19 mouse cellular contexts compared by ENCODE assay signal in the genomic region with DNA sequence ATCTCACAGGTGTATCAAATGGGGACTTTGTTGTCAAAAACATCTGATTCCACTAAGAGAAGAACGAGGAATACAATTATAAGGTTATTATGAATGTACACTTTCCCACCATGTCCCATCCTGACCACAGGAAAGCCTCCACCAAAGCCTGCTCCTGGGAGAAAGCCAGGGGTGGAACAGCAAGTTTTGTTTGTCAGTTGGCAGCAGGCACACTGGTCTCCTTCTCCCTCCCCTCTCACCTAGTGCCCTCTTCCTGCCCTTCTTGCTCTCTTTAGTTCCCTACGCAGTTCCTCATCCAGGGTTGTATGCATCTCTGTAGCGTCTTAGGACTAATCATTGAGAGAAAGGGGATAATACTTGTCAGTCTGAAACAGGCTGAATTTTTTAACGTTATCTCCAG.
DNase-seq lines count a peak whose midpoint lies in the region; ATAC-seq and TF ChIP-seq lines count a peak whose summit lies in the region.
"Had no signal": no experiment of that assay in that cellular context is flagged by ENCODE, and none has a peak within 500 bp of the region (broad histone marks: within the 10 kb centered on the region; RNA-seq: fewer than 3 reads in every experiment).

No protein-coding gene starts in this region.

- no peak overlapping the region for H3K4me3 ChIP-seq in heart, embryonic 11.5 days (ENCODE audit: low read depth, low read length)
- H3K4me3 ChIP-seq in lung, postnatal 0 days (ENCODE audit: low read depth, low read length): no peak overlapping the region
- H3K4me3 ChIP-seq in hindbrain, postnatal 0 days (ENCODE audit: low read length): no peak overlapping the region
- no peak overlapping the region for H3K4me3 ChIP-seq in hindbrain, embryonic 11.5 days (ENCODE audit: low read depth, low read length)
- H3K4me3 ChIP-seq: forebrain, embryonic 12.5 days; hindbrain, embryonic 10.5 days; kidney, embryonic 15.5 days; limb, embryonic 12.5 days; liver, embryonic 15.5 days; midbrain, embryonic 15.5 days had no signal

- peak; percentile 68 to 76 for DNase-seq in heart, adult 18-20 months
- DNase-seq in urinary bladder, postnatal 14 days (ENCODE audit: low spot score): peak; percentile 47
- DNase-seq in urinary bladder, postnatal 10 days (ENCODE audit: low spot score): no peak
- DNase-seq in lung, postnatal 0 days (ENCODE audit: low spot score): peak; percentile 32
- no peak for DNase-seq in hindbrain, postnatal 0 days (ENCODE audit: low spot score)
- no peak for DNase-seq in natural killer cell, adult 2 months (ENCODE audit: low spot score in 2 of 2)
- DNase-seq in hindbrain, embryonic 11.5 days (ENCODE audit: low spot score): no peak
- DNase-seq: cerebellum, adult 11-12 months; cerebellum, postnatal 25 days; right cerebral cortex, adult 18-20 months had no signal

- WGBS in heart, embryonic 11.5 days (ENCODE audit: insufficient replicate concordance): 76% methylated on average over 4 of the region's 4 CpGs
- WGBS in lung, postnatal 0 days: 60% methylated on average over 4 of the region's 4 CpGs
- 71% methylated on average over 4 of the region's 4 CpGs for WGBS in hindbrain, postnatal 0 days
- 89% methylated on average over 4 of the region's 4 CpGs for WGBS in hindbrain, embryonic 11.5 days

- H3K4me2 ChIP-seq in heart, embryonic 11.5 days: no peak overlapping the region
- no peak overlapping the region for H3K4me2 ChIP-seq in lung, postnatal 0 days (replicated peaks; ENCODE audit: low read depth, low read length)
- H3K4me2 ChIP-seq in hindbrain, postnatal 0 days (ENCODE audit: low read depth, low read length): no peak overlapping the region
- no peak overlapping the region for H3K4me2 ChIP-seq in hindbrain, embryonic 11.5 days (replicated peaks; ENCODE audit: low read depth, low read length)
- H3K4me2 ChIP-seq: forebrain, embryonic 12.5 days; kidney, embryonic 15.5 days; limb, embryonic 12.5 days; liver, embryonic 15.5 days; midbrain, embryonic 15.5 days had no signal

- no peak for TF ChIP-seq CTCF in lung, postnatal 0 days (IDR thresholded peaks at IDR 0.05)
- TF ChIP-seq CTCF in hindbrain, postnatal 0 days (IDR thresholded peaks at IDR 0.05; ENCODE audit: low read depth): no peak

- no peak overlapping the region for H3K9ac ChIP-seq in heart, embryonic 11.5 days (ENCODE audit: low read depth, low read length)
- no peak overlapping the region for H3K9ac ChIP-seq in lung, postnatal 0 days (replicated peaks; ENCODE audit: low read depth)
- no peak overlapping the region for H3K9ac ChIP-seq in hindbrain, postnatal 0 days (replicated peaks; ENCODE audit: low read length)
- no peak overlapping the region for H3K9ac ChIP-seq in hindbrain, embryonic 11.5 days (ENCODE audit: low read depth, low read length)
- H3K9ac ChIP-seq: forebrain, embryonic 12.5 days; kidney, embryonic 15.5 days; limb, embryonic 12.5 days; liver, embryonic 15.5 days; midbrain, embryonic 15.5 days had no signal

- no peaks in the 10 kb centered on the region for H3K27me3 ChIP-seq in heart, embryonic 11.5 days (ENCODE audit: control insufficient read depth, insufficient read depth, low read length)
- H3K27me3 ChIP-seq in lung, postnatal 0 days (replicated peaks; ENCODE audit: insufficient read depth, low read length): no peaks in the 10 kb centered on the region
- H3K27me3 ChIP-seq in hindbrain, postnatal 0 days (ENCODE audit: insufficient read depth, low read length): no peaks in the 10 kb centered on the region
- no peaks in the 10 kb centered on the region for H3K27me3 ChIP-seq in hindbrain, embryonic 11.5 days (ENCODE audit: control insufficient read depth, insufficient read depth, low read length)
- H3K27me3 ChIP-seq: forebrain, embryonic 12.5 days; kidney, embryonic 15.5 days; limb, embryonic 12.5 days; liver, embryonic 15.5 days; midbrain, embryonic 15.5 days; Patski had no signal

- TF ChIP-seq EP300 in lung, postnatal 0 days (IDR thresholded peaks at IDR 0.05): no peak

- no peaks in the 10 kb centered on the region for H3K36me3 ChIP-seq in heart, embryonic 11.5 days (ENCODE audit: control insufficient read depth, insufficient read depth, low read length)
- H3K36me3 ChIP-seq in lung, postnatal 0 days (ENCODE audit: insufficient read depth, low read length): no peaks in the 10 kb centered on the region
- H3K36me3 ChIP-seq in hindbrain, postnatal 0 days (ENCODE audit: insufficient read depth, low read length): no peaks in the 10 kb centered on the region
- no peaks in the 10 kb centered on the region for H3K36me3 ChIP-seq in hindbrain, embryonic 11.5 days (ENCODE audit: control insufficient read depth, insufficient read depth, low read length)
- H3K36me3 ChIP-seq: forebrain, embryonic 12.5 days; hindbrain, embryonic 10.5 days; kidney, embryonic 15.5 days; limb, embryonic 12.5 days; liver, embryonic 15.5 days; midbrain, embryonic 15.5 days had no signal

- peaks cover 8% of the 10 kb centered on the region for H3K4me1 ChIP-seq in heart, embryonic 11.5 days (ENCODE audit: control insufficient read depth, insufficient read depth, low read length)
- H3K4me1 ChIP-seq in lung, postnatal 0 days (ENCODE audit: insufficient read depth, low read depth, low read length): no peaks in the 10 kb centered on the region
- no peaks in the 10 kb centered on the region for H3K4me1 ChIP-seq in hindbrain, postnatal 0 days (ENCODE audit: insufficient read depth, low read length)
- H3K4me1 ChIP-seq in hindbrain, embryonic 11.5 days (replicated peaks; ENCODE audit: control insufficient read depth, insufficient read depth, low read length): no peaks in the 10 kb centered on the region
- H3K4me1 ChIP-seq: forebrain, embryonic 12.5 days; hindbrain, embryonic 10.5 days; kidney, embryonic 15.5 days; liver, embryonic 15.5 days; midbrain, embryonic 15.5 days had no signal

- no peaks in the 10 kb centered on the region for H3K9me3 ChIP-seq in heart, embryonic 11.5 days (replicated peaks; ENCODE audit: control insufficient read depth, low read length)
- H3K9me3 ChIP-seq in lung, postnatal 0 days (ENCODE audit: low read length): no peaks in the 10 kb centered on the region
- no peaks in the 10 kb centered on the region for H3K9me3 ChIP-seq in hindbrain, postnatal 0 days (ENCODE audit: low read length)
- H3K9me3 ChIP-seq in hindbrain, embryonic 11.5 days (ENCODE audit: control insufficient read depth, low read length): no peaks in the 10 kb centered on the region
- H3K9me3 ChIP-seq: forebrain, embryonic 12.5 days; hindbrain, embryonic 10.5 days; kidney, embryonic 15.5 days; limb, embryonic 12.5 days; liver, embryonic 15.5 days; midbrain, embryonic 15.5 days had no signal

- no peak overlapping the region for H3K27ac ChIP-seq in heart, embryonic 11.5 days (ENCODE audit: low read depth, low read length)
- H3K27ac ChIP-seq in lung, postnatal 0 days (ENCODE audit: low read length): no peak overlapping the region
- H3K27ac ChIP-seq in hindbrain, postnatal 0 days: no peak overlapping the region
- H3K27ac ChIP-seq in hindbrain, embryonic 11.5 days (ENCODE audit: low read depth, low read length): no peak overlapping the region
- H3K27ac ChIP-seq: forebrain, embryonic 12.5 days; hindbrain, embryonic 10.5 days; kidney, embryonic 15.5 days; limb, embryonic 12.5 days; liver, embryonic 15.5 days; midbrain, embryonic 15.5 days had no signal

- ATAC-seq in heart, embryonic 11.5 days (replicated peaks; ENCODE audit: insufficient number of reproducible peaks, low FRiP score, low TSS enrichment): no peak
- no peak for ATAC-seq in lung, postnatal 0 days
- no peak for ATAC-seq in hindbrain, postnatal 0 days
- no peak for ATAC-seq in hindbrain, embryonic 11.5 days (ENCODE audit: low FRiP score)
- ATAC-seq: inflammation-experienced regulatory T-cells, adult 6 months; Patski had no signal

Comparison
In these comparisons a context has a peak if more than half of its experiments do, and no peak if none do; other contexts are left out.
1. DNase-seq: peak in heart, adult 18-20 months (2 of 2), urinary bladder, postnatal 14 days (single experiment) and lung, postnatal 0 days (single experiment); none in urinary bladder, postnatal 10 days (single experiment), hindbrain, postnatal 0 days (single experiment), natural killer cell, adult 2 months (0 of 2) and hindbrain, embryonic 11.5 days (single experiment).